Mouse (Mus musculus): ENCODE measurements at regions not wholly inside any gene's neighbourhood (a gene's known extent, or its start where the extent isn't known, plus 50 kb on each side); places are given as distances from the start of the nearest gene placed in this dataset.

- DNase-seq (ENCODE audit: low spot score) = no peak
These were observed 415.4 kb downstream of the Mtx2 start for GRCm38 (mm10) chr2:75240976-75241375.

DNA sequence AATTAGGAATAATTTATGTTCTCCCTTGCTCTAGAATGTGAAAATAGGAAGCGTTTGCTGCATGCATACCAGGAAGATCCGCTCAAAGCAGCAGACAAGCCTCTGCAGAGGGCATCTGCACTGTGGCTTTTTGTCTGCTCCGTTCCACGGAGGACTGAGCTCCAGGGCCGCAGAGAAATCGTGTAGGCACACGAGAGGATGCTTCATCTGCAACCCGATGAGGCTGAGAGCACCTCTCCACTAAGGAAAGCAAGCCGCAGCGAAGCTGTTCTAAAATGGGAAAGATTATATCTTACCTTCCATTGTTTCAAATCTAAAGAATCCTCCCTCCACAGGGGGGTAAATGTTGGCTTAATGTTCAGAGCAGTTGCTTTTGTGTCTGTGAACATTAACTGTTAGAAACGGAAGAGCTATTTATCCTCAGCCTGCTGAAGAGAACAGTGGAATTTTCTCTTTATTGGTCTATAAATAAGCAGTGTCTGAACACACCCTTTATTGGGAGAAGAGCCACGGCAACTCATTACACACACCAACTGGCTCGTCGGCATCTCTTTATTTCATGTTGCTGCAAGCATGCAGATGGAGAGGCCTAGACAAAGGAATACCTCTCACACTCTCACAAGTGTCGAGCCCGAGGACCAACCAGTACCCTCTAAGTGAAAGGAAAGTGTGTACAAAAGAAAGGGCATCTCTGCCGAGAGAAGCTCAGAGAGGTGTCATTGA lies 414.6 kb upstream of the Hnrnpa3 start:
- DNase-seq (ENCODE audit: low spot score) = no peak

DNA sequence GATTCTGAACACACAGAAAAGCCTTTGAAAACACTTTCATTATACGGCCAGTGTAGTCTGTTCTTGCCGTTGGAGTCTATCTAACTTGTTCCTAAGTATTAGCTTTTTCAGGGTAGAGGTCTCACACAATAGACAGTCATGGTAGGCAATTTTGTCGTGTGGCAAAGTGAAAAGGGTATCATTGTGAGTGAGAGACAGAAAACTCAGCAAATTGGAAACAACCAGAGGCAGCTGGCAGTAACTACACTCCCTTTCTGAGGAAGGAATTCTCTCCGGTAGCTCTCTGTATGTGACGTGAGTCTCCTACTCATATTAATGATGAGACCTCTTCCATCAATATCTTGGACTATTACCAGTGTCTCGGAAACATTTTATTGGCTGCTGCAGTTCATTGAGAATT lies 413.8 kb upstream of the Hnrnpa3 start:
- DNase-seq (ENCODE audit: low spot score) = no peak

GRCm38 (mm10) chr2:75245662-75246061 lies 413.4 kb upstream of the Hnrnpa3 start:
- no peak for DNase-seq (ENCODE audit: low spot score)

DNA sequence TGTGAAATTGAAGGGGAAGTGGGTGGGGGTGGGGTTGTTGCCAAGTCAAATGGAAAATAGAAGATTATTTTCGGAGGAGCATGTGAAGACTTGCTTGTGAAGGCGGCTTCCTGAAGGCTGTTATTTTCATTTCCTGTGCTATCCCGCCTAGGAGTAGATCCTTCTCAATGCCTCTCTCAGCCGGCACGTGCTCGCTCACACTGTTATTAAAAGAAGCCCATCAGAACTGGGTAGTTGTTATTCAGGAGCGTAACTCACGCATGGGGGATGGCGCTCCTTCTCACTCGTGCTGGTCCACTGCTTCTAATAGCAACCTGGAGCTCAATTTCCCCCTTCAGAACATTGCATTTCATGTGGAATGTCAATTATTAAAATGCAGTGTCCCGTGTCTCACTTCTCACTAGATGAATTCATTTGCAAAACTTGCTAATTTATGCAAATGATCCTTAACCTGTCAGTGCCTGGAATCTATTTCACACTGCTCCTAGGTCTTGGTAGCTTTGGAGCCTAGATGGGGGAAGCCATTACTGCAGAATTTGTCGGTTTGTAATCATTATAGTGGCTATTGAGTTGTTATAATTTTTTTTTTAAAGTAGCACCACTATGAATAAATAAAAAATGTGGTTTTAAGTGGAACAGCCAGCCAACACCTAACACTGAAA lies 412.8 kb upstream of the Hnrnpa3 start:
- no peak for DNase-seq (ENCODE audit: low spot score)

- DNase-seq (ENCODE audit: low spot score) = no peak
These were observed 410.8 kb upstream of the Hnrnpa3 start for GRCm38 (mm10) chr2:75248251-75248650.

- DNase-seq (ENCODE audit: low spot score) = no peak
These were observed 408.6 kb upstream of the Hnrnpa3 start for GRCm38 (mm10) chr2:75250507-75250906.

DNA sequence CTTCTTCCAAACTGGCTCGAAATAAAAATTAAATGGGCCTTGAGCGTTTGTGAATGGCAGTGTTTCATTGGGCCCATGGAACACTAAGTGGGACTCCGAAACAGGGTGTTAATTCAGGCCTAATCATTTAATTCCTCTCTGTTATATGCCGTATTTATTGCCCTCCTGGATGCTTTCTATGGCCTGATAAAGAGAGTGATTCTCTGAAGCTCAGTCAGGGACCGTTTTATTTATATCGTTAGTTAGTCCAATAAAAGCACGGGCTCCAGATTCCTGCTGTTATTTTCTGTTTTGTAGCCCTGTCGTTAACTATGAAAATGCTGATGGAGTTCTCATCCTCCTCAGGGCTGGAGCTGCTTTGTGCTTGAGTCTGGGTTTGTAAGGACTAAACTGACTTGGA lies 406.2 kb upstream of the Hnrnpa3 start:
- no peak for DNase-seq (ENCODE audit: low spot score)

DNA sequence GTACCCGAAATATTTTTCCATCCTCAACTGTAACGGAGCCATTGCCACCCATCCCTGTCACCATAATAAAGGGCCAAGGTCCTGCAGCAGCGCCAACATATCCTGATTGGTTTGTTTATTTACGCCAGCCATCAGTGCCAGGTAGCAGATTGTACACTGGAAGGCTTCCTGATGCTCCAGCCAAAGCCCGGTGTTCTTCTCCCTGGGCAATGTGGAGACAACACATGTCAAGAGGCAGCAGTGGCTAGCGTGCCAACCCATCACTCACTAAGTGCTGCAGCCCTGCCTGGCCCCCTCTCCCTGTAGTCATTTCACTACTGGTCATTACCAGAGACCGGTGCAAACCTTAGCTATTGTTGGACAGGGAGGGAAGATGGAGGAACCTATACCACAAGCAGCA lies 393.8 kb upstream of the Hnrnpa3 start:
- no peak for DNase-seq (ENCODE audit: low spot score)

DNA sequence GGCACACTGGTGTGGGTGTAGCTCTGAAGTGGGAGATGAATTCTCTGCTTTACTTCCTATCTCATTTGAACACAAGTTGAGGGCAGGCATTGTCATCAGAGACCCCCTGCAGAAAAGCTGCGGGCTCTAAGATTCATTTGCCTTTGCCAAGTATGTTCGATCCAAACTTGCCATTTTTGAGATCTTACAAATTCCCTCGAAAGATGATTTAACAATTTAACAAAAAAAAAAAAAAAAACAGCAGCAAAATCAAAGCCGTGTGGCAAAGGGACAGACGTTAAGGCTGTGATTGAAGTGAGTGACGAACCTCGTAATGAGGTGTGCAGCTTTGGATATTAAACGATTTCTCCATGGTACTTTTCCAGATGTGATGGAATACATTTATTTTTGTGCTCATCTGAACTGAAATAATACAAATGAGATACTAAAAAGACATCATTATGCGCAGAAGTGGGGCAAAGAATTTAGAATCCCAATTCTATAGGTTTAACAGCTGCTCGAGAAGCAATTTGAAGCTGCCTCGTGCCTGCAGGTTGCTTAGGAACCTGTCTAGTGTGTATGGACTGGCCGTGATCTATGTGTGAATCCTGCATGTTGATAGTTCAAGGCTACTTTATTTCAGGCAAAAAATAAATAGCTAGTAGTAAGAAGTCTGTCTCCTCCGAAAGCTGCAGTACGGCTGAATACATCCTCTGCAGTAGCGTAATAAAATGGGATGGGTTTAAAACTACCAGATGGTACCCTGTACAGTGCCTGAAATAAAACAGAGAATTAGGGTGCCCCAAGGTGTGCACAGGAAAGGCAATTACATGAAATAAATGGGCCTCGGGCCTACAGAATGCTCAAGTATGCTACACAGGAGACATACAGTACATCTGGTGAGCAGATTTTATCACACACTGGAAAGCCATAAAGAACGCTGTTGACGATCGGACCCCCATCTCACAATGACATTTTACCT lies 393.0 kb upstream of the Hnrnpa3 start:
- DNase-seq (ENCODE audit: low spot score) = no peak

DNA sequence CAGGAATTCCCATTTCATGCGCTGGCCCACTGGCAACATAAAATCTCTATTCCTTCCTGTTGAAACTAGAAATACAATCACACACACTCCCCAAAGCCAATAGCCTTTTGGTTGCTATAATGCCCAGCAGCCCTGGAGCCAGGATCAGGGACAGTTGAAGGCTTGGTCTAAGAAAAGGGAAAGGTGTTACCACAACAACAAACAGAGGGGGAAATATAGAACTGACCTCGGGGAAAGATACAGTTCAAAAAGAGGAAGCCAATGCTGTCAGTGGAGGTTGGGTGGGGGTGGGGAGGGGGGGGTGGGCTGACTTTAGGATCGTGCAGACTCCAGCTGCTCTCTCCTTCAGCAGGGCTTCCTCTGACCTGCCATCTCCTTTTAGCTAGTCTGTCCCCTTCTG lies 391.1 kb upstream of the Hnrnpa3 start:
- no peak for DNase-seq (ENCODE audit: low spot score)

- DNase-seq (ENCODE audit: low spot score) = no peak
These were observed 389.6 kb upstream of the Hnrnpa3 start for GRCm38 (mm10) chr2:75269446-75269845.

GRCm38 (mm10) chr2:75270115-75270514 lies 388.9 kb upstream of the Hnrnpa3 start:
- DNase-seq (ENCODE audit: low spot score) = no peak

GRCm38 (mm10) chr2:75287900-75288299 lies 371.2 kb upstream of the Hnrnpa3 start:
- no peak for DNase-seq (ENCODE audit: low spot score)

GRCm38 (mm10) chr2:75291674-75292073 lies 367.4 kb upstream of the Hnrnpa3 start:
- no peak for DNase-seq (ENCODE audit: low spot score)

- DNase-seq (ENCODE audit: low spot score) = no peak
These were observed 352.2 kb upstream of the Hnrnpa3 start for GRCm38 (mm10) chr2:75306821-75307220.

GRCm38 (mm10) chr2:75311191-75311590 lies 347.9 kb upstream of the Hnrnpa3 start:
- no peak for DNase-seq (ENCODE audit: low spot score)

DNA sequence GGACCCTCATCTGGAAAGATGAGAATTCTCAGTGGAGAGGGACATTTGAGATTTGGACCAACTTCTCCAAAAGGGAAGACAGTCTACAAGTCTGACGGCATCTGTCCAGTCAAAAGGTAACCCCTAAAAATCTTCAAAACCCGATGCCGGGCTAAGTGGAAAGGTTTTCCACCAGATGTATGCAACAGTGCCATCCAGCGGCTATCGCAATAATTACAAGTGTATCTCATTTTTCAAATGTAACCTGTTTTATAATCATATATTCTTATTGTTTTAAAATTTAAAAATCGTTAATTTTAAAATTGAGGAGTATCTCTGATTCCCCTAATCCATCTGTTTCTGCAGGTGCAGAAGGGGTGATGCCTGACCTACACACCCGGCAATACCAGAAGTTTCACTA lies 346.8 kb upstream of the Hnrnpa3 start:
- DNase-seq (ENCODE audit: low spot score) = peak; percentile 42

- DNase-seq (ENCODE audit: low spot score) = no peak
These were observed 343.7 kb upstream of the Hnrnpa3 start for GRCm38 (mm10) chr2:75315341-75315740.

DNA sequence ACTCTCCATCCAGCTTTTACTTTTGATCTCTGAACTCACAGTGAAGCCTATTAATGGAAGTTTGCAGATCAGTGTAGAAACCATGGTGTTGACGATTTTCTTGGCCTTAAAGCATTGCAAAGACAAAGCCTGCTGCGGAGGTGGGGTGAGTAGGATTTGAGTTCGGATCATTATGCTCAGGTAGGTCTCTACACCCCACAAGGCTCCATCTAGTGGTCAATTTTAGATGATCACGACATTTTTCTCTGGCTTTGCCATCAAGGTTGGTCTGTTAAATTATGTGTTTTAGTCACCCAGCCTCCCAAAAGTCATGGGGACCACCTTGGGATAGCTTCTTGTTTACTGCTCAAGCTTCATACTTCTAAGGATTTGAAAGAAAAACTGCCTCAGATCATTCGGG lies 340.9 kb upstream of the Hnrnpa3 start:
- no peak for DNase-seq (ENCODE audit: low spot score)

GRCm38 (mm10) chr2:75324146-75324749 lies 334.8 kb upstream of the Hnrnpa3 start:
- DNase-seq (ENCODE audit: low spot score) = no peak

DNA sequence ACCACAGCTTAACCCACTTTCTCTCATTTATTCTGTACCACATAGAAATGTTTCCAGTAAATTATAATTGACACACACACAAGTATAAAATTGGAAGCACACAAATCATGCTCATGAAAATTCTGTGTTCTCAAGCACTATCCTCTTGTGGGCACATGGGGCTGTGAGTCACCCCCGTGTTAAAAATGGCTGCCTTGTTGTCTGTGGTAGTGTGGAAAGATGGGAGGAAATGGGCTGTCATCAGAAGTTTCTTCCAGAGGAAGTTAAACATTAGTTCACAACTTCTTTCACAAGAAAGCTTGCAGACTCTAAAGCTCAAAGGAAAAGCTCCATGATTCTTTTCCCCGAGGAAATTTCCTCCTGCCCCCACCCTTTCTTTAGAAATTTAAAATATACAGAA lies 329.5 kb upstream of the Hnrnpa3 start:
- DNase-seq (ENCODE audit: low spot score) = no peak
